Mouse (Mus musculus): ENCODE data around the gene Pim3. TPM values are rescaled to one million over a fixed set of nuclear protein-coding genes. Genes with fewer than 3 reads are reported as not detected.

Pim3 gene
- polyA plus RNA-seq, 1 experiment = 13.4 TPM

- no peaks in the 10 kb centered on the region for H3K4me1 ChIP-seq (ENCODE audit: control insufficient read depth, insufficient read depth, low read length)
- 79% methylated on average over 6 of the region's 6 CpGs for WGBS
- H3K27ac ChIP-seq (ENCODE audit: control insufficient read depth, insufficient read depth, low read depth, low read length, poor library complexity) = no peak overlapping the region
- TF ChIP-seq CTCF (IDR thresholded peaks at IDR 0.05; ENCODE audit: control insufficient read depth, insufficient read depth, low read length) = no peak
- no peak for TF ChIP-seq POLR2A (IDR thresholded peaks at IDR 0.05; ENCODE audit: borderline replicate concordance, control insufficient read depth, low read depth, low read length)
- H3K4me3 ChIP-seq (replicated peaks; ENCODE audit: control insufficient read depth, low read depth, low read length) = no peak overlapping the region
Measured at GRCm38 (mm10) chr15:88885376-88885775, 23.4 kb downstream of the Pim3 start.

DNA sequence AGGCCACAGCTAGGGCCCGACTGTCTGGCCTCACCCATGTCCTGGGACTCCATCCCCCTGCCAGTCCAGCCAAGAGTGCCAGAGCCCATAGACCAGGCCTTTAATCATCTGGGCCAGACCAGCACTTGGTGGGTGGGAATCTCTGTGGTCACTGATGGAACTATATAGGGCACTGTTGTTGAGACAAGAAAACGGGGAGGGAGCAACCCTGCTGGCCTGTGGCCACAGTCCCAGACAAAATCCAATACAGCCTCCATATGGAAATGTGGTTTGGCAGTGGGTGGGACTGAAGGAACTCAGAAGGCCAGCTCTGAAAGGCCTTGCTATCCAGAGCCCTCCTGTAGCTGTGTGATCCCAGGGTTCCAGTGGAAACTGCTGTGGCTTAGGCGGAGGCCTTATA lies 27.0 kb downstream of the Pim3 start:
- peaks cover 3% of the 10 kb centered on the region; the same call in 1 of the 2 replicates for H3K4me1 ChIP-seq (ENCODE audit: control insufficient read depth, insufficient read depth, low read length)
- H3K4me3 ChIP-seq (replicated peaks; ENCODE audit: control insufficient read depth, low read depth, low read length) = no peak overlapping the region
- no peak for TF ChIP-seq CTCF (IDR thresholded peaks at IDR 0.05; ENCODE audit: control insufficient read depth, insufficient read depth, low read length)
- no peak for TF ChIP-seq POLR2A (IDR thresholded peaks at IDR 0.05; ENCODE audit: borderline replicate concordance, control insufficient read depth, low read depth, low read length)
- no peak overlapping the region for H3K27ac ChIP-seq (ENCODE audit: control insufficient read depth, insufficient read depth, low read depth, low read length, poor library complexity)
- WGBS = 77% methylated on average over 3 of the region's 3 CpGs

DNA sequence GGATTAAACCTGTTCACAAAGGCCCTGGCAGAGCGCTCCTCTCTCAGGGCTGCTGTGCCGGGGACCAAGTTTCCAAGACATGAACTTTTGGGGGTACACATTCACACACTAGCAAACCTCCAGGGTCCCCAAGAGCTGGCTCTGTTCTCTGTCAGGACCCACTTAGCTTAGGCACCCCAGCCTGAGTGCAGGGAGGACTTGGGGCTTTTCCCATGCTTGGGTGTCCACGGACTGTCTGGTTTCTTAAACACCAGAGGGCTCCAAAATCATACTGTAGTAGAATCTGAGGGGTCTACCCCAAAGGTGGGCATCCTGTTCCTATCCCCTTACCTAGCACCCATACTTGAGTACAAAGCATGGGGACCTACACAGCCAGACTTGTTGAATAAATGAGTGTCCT lies 28.0 kb downstream of the Pim3 start:
- Histone ChIP-seq H3K27ac (ENCODE audit: control insufficient read depth, insufficient read depth, low read depth, low read length, poor library complexity) (no peak overlapping the region), H3K4me1 (ENCODE audit: control insufficient read depth, insufficient read depth, low read length) (peaks cover 3% of the 10 kb centered on the region; the same call in 1 of the 2 replicates), H3K4me3 (replicated peaks; ENCODE audit: control insufficient read depth, low read depth, low read length) (no peak overlapping the region)
- WGBS = 75% methylated on average over 3 of the region's 3 CpGs
- TF ChIP-seq POLR2A (IDR thresholded peaks at IDR 0.05; ENCODE audit: borderline replicate concordance, control insufficient read depth, low read depth, low read length) (no peak), CTCF (IDR thresholded peaks at IDR 0.05; ENCODE audit: control insufficient read depth, insufficient read depth, low read length) (no peak)

DNA sequence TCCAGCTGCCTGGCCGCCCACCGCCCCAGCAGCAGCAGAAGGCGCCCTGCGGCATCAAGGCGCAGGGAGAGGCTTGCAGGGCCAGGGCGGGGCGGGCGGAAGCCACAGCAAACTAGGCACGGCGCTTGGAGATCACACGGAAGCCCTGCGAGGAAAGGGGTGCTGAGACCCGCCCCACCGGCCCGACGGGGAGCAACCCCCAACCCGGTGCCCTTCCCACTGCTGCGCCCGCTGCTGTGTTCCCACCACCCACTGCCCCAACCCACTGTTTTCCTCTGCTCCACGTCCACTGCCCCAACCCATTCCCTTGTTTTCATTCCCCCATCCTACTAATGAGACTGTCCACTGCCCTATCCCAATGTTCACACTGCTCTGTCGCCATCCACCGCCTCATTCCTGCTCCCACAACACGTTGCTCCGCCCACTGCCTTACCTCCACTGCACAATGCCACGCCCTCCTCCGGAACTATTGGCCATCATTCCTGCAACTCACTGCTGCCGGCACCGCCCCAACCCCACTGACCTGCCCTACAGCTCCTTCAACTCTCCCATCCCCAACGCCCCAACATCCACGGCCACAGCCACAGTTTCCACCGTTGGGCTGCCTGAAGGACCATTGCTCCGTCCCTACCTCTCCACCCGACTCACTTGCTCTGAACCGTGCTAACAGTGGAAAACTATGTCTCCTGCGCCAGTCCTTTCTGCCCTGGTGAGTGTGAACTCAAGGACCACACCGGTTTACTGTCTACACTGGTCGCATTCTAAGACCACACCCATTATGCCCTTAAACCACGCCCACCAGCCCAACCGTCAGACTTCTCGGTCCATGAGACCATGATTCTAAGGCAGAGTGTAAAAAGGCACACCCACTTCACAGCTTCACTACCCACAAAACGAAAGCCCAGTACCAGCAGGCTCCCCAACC lies 29.0 kb downstream of the Pim3 start:
- 1% methylated on average over 41 of the region's 41 CpGs for WGBS
- H3K27ac ChIP-seq (ENCODE audit: control insufficient read depth, insufficient read depth, low read depth, low read length, poor library complexity) = no peak overlapping the region; the same call in 1 of the 2 replicates
- H3K4me3 ChIP-seq (replicated peaks; ENCODE audit: control insufficient read depth, low read depth, low read length) = peak overlapping the region; percentile 53
- H3K4me1 ChIP-seq (ENCODE audit: control insufficient read depth, insufficient read depth, low read length) = peaks cover 3% of the 10 kb centered on the region; the same call in 1 of the 2 replicates
- 0 out of 2 replicates have a peak, but pooled peaks have one; percentile 29 for TF ChIP-seq POLR2A (IDR thresholded peaks at IDR 0.05; ENCODE audit: borderline replicate concordance, control insufficient read depth, low read depth, low read length)
- TF ChIP-seq CTCF (IDR thresholded peaks at IDR 0.05; ENCODE audit: control insufficient read depth, insufficient read depth, low read length) = no peak

DNA sequence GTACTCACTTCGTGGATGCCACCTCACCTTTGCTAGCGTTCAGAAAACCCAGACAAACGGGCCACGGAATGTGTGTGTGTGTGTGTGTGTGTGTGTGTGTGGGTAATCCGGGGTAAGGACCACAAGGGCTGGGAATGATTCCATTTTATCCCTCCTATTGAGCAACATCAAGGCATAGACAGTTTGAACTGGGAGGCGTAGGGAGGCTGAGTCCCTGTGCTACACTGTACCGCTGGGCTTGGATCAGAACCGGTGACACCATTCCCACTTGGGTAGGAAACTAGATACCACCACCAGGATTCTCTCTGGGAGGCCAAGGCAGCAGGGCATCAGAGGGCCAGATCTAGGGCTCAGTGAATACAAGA lies 29.7 kb downstream of the Pim3 start:
- no peak overlapping the region for H3K4me3 ChIP-seq (replicated peaks; ENCODE audit: control insufficient read depth, low read depth, low read length)
- 59% methylated on average over 8 of the region's 8 CpGs for WGBS
- TF ChIP-seq CTCF (IDR thresholded peaks at IDR 0.05; ENCODE audit: control insufficient read depth, insufficient read depth, low read length) = no peak
- TF ChIP-seq POLR2A (IDR thresholded peaks at IDR 0.05; ENCODE audit: borderline replicate concordance, control insufficient read depth, low read depth, low read length) = no peak
- H3K4me1 ChIP-seq (ENCODE audit: control insufficient read depth, insufficient read depth, low read length) = peaks cover 3% of the 10 kb centered on the region; the same call in 1 of the 2 replicates
- H3K27ac ChIP-seq (ENCODE audit: control insufficient read depth, insufficient read depth, low read depth, low read length, poor library complexity) = no peak overlapping the region

DNA sequence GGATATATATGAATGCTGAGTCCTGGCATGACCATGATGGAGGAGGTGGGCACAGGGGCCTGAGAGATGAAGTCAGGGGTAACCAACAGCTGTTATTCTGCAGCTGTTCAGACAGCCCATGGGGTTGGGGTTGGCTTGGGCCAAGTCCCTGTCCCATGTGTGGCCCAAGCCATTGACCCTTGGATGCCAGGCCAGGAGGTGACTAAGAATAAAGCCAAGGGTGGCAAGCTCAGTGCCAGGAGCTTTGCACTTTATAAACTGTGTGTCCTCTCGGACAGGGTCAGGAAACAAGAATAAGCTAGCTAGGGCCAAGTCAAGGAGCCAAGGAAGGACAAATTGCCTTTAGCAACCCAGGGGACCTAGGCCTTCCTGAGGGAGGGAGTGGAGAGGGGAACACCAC lies 30.3 kb downstream of the Pim3 start:
- TF ChIP-seq CTCF (IDR thresholded peaks at IDR 0.05; ENCODE audit: control insufficient read depth, insufficient read depth, low read length) = no peak
- no peak for TF ChIP-seq POLR2A (IDR thresholded peaks at IDR 0.05; ENCODE audit: borderline replicate concordance, control insufficient read depth, low read depth, low read length)
- Histone ChIP-seq H3K4me1 (ENCODE audit: control insufficient read depth, insufficient read depth, low read length) (peaks cover 3% of the 10 kb centered on the region; the same call in 1 of the 2 replicates), H3K4me3 (replicated peaks; ENCODE audit: control insufficient read depth, low read depth, low read length) (no peak overlapping the region), H3K27ac (ENCODE audit: control insufficient read depth, insufficient read depth, low read depth, low read length, poor library complexity) (no peak overlapping the region)
- WGBS = 84% methylated on average over 1 of the region's 1 CpGs

DNA sequence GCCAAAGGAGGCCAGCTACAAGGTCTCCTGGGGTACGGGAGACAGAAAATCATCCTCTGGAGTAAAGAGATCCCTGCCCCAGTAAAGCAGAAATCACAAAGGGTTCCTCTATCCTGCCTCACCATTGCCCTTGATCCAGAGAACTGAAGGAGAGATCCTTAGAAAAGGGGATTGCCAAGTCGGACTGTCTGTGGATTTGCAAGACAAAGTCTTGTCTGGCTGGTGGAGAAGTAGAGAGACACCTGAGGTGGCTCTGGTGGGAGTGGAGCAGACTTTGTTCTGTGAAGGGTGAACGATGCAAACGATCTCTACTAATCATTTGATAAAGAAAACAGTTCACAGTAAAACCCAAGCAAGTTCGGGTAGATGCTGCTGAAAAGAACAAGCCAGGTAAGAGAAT lies 30.9 kb downstream of the Pim3 start:
- peaks cover 3% of the 10 kb centered on the region; the same call in 1 of the 2 replicates for H3K4me1 ChIP-seq (ENCODE audit: control insufficient read depth, insufficient read depth, low read length)
- no peak overlapping the region for H3K27ac ChIP-seq (ENCODE audit: control insufficient read depth, insufficient read depth, low read depth, low read length, poor library complexity)
- 70% methylated on average over 5 of the region's 5 CpGs for WGBS
- TF ChIP-seq CTCF (IDR thresholded peaks at IDR 0.05; ENCODE audit: control insufficient read depth, insufficient read depth, low read length) (no peak), POLR2A (IDR thresholded peaks at IDR 0.05; ENCODE audit: borderline replicate concordance, control insufficient read depth, low read depth, low read length) (no peak)
- H3K4me3 ChIP-seq (replicated peaks; ENCODE audit: control insufficient read depth, low read depth, low read length) = no peak overlapping the region

- Histone ChIP-seq H3K4me1 (ENCODE audit: control insufficient read depth, insufficient read depth, low read length) (peaks cover 3% of the 10 kb centered on the region; the same call in 1 of the 2 replicates), H3K27ac (ENCODE audit: control insufficient read depth, insufficient read depth, low read depth, low read length, poor library complexity) (no peak overlapping the region), H3K4me3 (replicated peaks; ENCODE audit: control insufficient read depth, low read depth, low read length) (no peak overlapping the region)
- TF ChIP-seq CTCF (IDR thresholded peaks at IDR 0.05; ENCODE audit: control insufficient read depth, insufficient read depth, low read length) (no peak), POLR2A (IDR thresholded peaks at IDR 0.05; ENCODE audit: borderline replicate concordance, control insufficient read depth, low read depth, low read length) (no peak)
- WGBS = 76% methylated on average over 7 of the region's 7 CpGs
Measured at GRCm38 (mm10) chr15:88895119-88895518, 33.1 kb downstream of the Pim3 start.
